ENCODE assay signal across 8 mouse cellular contexts in genomic region chr1:61181099-61181821, GRCm38 (mm10).
A peak's percentile ranks its signal among the peaks of the same experiment; 100 is the strongest.
DNase-seq lines count a peak whose midpoint lies in the region; ATAC-seq and TF ChIP-seq lines count a peak whose summit lies in the region.

No protein-coding gene starts in this region.

- no peaks in the 10 kb centered on the region for H3K27me3 ChIP-seq in intestine, embryonic 14.5 days (replicated peaks; ENCODE audit: control insufficient read depth, insufficient read depth, low read length)

- no peak overlapping the region for H3K4me3 ChIP-seq in cortical plate, adult 2 months (ENCODE audit: insufficient read depth, low read length)
- H3K4me3 ChIP-seq in intestine, embryonic 14.5 days (ENCODE audit: low read depth, low read length) = peak overlapping the region; percentile 11; the same call in 1 of the 2 replicates

- peak; percentile 90 for ATAC-seq in intestine, embryonic 14.5 days (replicated peaks; ENCODE audit: low FRiP score, low TSS enrichment, low read depth)
- peak; percentile 94 for ATAC-seq in megakaryocyte-erythroid progenitor cell, adult 5-6 weeks (replicated peaks; ENCODE audit: low FRiP score, low TSS enrichment, poor library complexity, severe bottlenecking)

- TF ChIP-seq POLR2A in cortical plate, adult 2 months (IDR thresholded peaks at IDR 0.05; ENCODE audit: extremely low read depth, insufficient read depth, low read length) = no peak

- no peak overlapping the region for H3K27ac ChIP-seq in cortical plate, adult 2 months (ENCODE audit: insufficient read depth, low read length)
- 0 out of 2 replicates have a peak overlapping the region, but pooled peaks have one; percentile 27 for H3K27ac ChIP-seq in intestine, embryonic 14.5 days (ENCODE audit: low read depth)

- H3K36me3 ChIP-seq in intestine, embryonic 14.5 days (ENCODE audit: control insufficient read depth, insufficient read depth, low read length) = no peaks in the 10 kb centered on the region

- H3K9me3 ChIP-seq in intestine, embryonic 14.5 days (ENCODE audit: control insufficient read depth, low read length) = no peaks in the 10 kb centered on the region

- intact Hi-C loops in left cerebral cortex, postnatal 10 days (cut with DNase I) = loop anchor here (5.0 to 10.0 kb wide), 3 partner anchors 591 to 1804 kb away; partner anchors contain the start of gene Nrp2

- DNase-seq in adipocyte (ENCODE audit: low spot score) = peak; percentile 75
- DNase-seq in gastrocnemius, postnatal 25 days = peak; percentile 81
- peak; percentile 99 for DNase-seq in intestine, embryonic 14.5 days (ENCODE audit: low spot score)
- peak; percentile 90 for DNase-seq in left cerebral cortex, postnatal 10 days (ENCODE audit: extremely low spot score in 1 of 2, low spot score in 2 of 2)
- DNase-seq in right cerebral cortex, postnatal 25 days = peak; percentile 89
- DNase-seq in urinary bladder, postnatal 36 days (ENCODE audit: low spot score in 2 of 2) = peak; percentile 88 to 89

- H3K4me1 ChIP-seq in cortical plate, adult 2 months (ENCODE audit: control insufficient read depth, insufficient read depth, low read length) = no peaks in the 10 kb centered on the region
- peaks cover 9% of the 10 kb centered on the region; the same call in 1 of the 2 replicates for H3K4me1 ChIP-seq in intestine, embryonic 14.5 days (replicated peaks; ENCODE audit: control insufficient read depth, insufficient read depth, low read length)

- H3K4me2 ChIP-seq in intestine, embryonic 14.5 days (ENCODE audit: low read length) = peak overlapping the region; percentile 50

- no peak overlapping the region for H3K9ac ChIP-seq in intestine, embryonic 14.5 days (ENCODE audit: low read length)

- WGBS in intestine, embryonic 14.5 days = 17% methylated on average over 15 of the region's 15 CpGs

- peak; percentile 97 for TF ChIP-seq CTCF in cortical plate, adult 2 months (IDR thresholded peaks at IDR 0.05; ENCODE audit: extremely low read depth, insufficient read depth, low read length)
